Mouse (Mus musculus): ENCODE measurements around the gene Ttc28.

DNA sequence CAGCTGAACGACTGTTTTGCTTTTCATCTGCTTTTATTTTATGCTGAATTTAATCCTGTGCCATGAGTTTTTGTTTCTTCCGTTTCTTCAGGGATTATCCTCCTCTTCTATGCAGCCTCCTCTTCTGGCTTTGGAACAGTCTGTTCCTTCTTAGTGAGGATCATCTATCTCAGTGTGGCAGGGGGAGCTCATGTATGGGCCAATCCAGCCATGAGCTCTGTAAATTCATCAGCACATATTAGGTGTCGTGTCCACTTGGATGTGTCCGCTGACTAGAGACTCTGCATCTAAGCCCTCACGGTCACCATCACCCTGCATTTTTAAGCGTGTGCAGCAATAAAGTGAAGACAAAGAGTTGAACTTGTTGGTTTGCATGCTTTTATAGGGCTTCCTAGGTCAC, 128.8 kb downstream of the Ttc28 start:
- TF ChIP-seq CTCF (IDR thresholded peaks at IDR 0.05; ENCODE audit: borderline replicate concordance, insufficient read depth, low read depth, low read length) (no peak), POLR2A (IDR thresholded peaks at IDR 0.05; ENCODE audit: borderline replicate concordance, insufficient read depth, low read length) (no peak)
